Mouse (Mus musculus): ENCODE data around the gene Zdhhc13. TPM values are rescaled to one million over a fixed set of nuclear protein-coding genes. Genes with fewer than 3 reads are reported as not detected.

The Zdhhc13 gene
- polyA plus RNA-seq, 1 experiment from 2014 or later: 34.6 TPM

GRCm38 (mm10) chr7:48803381-48803780, 14.6 kb downstream of the Zdhhc13 start:
- Histone ChIP-seq H3K27me3 (ENCODE audit: control insufficient read depth, insufficient read depth, low read length) (no peaks in the 10 kb centered on the region), H3K27ac (ENCODE audit: low read length) (no peak overlapping the region), H3K36me3 (ENCODE audit: control insufficient read depth, insufficient read depth, low read length) (peaks cover 33% of the 10 kb centered on the region), H3K9ac (replicated peaks; ENCODE audit: low read depth, low read length) (no peak overlapping the region), H3K4me2 (replicated peaks; ENCODE audit: low read depth, low read length) (no peak overlapping the region), H3K9me3 (ENCODE audit: control insufficient read depth, low read depth, low read length) (no peaks in the 10 kb centered on the region), H3K4me3 (ENCODE audit: low read depth, low read length) (no peak overlapping the region), H3K4me1 (ENCODE audit: control insufficient read depth, insufficient read depth, low read length) (no peaks in the 10 kb centered on the region)
- no peak for ATAC-seq (ENCODE audit: insufficient number of reproducible peaks, insufficient read depth, low FRiP score, low read depth)
- 89% methylated on average over 7 of the region's 7 CpGs for WGBS

GRCm38 (mm10) chr7:48806587-48806986, 17.8 kb downstream of the Zdhhc13 start:
- no peaks in the 10 kb centered on the region for H3K27me3 ChIP-seq (ENCODE audit: control insufficient read depth, insufficient read depth, low read length)
- no peaks in the 10 kb centered on the region for H3K4me1 ChIP-seq (ENCODE audit: control insufficient read depth, insufficient read depth, low read length)
- H3K9ac ChIP-seq (replicated peaks; ENCODE audit: low read depth, low read length): no peak overlapping the region
- H3K4me3 ChIP-seq (ENCODE audit: low read depth, low read length): no peak overlapping the region
- peaks cover 32% of the 10 kb centered on the region for H3K36me3 ChIP-seq (ENCODE audit: control insufficient read depth, insufficient read depth, low read length)
- H3K4me2 ChIP-seq (replicated peaks; ENCODE audit: low read depth, low read length): no peak overlapping the region
- WGBS: 86% methylated on average over 4 of the region's 4 CpGs
- ATAC-seq (ENCODE audit: insufficient number of reproducible peaks, insufficient read depth, low FRiP score, low read depth): no peak
- no peak overlapping the region for H3K27ac ChIP-seq (ENCODE audit: low read length)
- no peaks in the 10 kb centered on the region for H3K9me3 ChIP-seq (ENCODE audit: control insufficient read depth, low read depth, low read length)

GRCm38 (mm10) chr7:48810652-48811051, 21.8 kb downstream of the Zdhhc13 start:
- no peaks in the 10 kb centered on the region for H3K27me3 ChIP-seq (ENCODE audit: control insufficient read depth, insufficient read depth, low read length)
- peaks cover 19% of the 10 kb centered on the region for H3K36me3 ChIP-seq (ENCODE audit: control insufficient read depth, insufficient read depth, low read length)
- H3K9ac ChIP-seq (replicated peaks; ENCODE audit: low read depth, low read length): no peak overlapping the region
- no peak for ATAC-seq (ENCODE audit: insufficient number of reproducible peaks, insufficient read depth, low FRiP score, low read depth)
- H3K9me3 ChIP-seq (ENCODE audit: control insufficient read depth, low read depth, low read length): no peaks in the 10 kb centered on the region
- WGBS: 97% methylated on average over 1 of the region's 1 CpGs
- no peak overlapping the region for H3K27ac ChIP-seq (ENCODE audit: low read length)
- no peak overlapping the region for H3K4me2 ChIP-seq (replicated peaks; ENCODE audit: low read depth, low read length)
- H3K4me1 ChIP-seq (ENCODE audit: control insufficient read depth, insufficient read depth, low read length): no peaks in the 10 kb centered on the region; the same call in 1 of the 2 replicates
- no peak overlapping the region for H3K4me3 ChIP-seq (ENCODE audit: low read depth, low read length)

- Histone ChIP-seq H3K9me3 (ENCODE audit: control insufficient read depth, low read depth, low read length) (no peaks in the 10 kb centered on the region), H3K4me1 (ENCODE audit: control insufficient read depth, insufficient read depth, low read length) (no peaks in the 10 kb centered on the region; the same call in 1 of the 2 replicates), H3K36me3 (ENCODE audit: control insufficient read depth, insufficient read depth, low read length) (peaks cover 15% of the 10 kb centered on the region; the same call in 1 of the 2 replicates), H3K9ac (replicated peaks; ENCODE audit: low read depth, low read length) (no peak overlapping the region), H3K27ac (ENCODE audit: low read length) (no peak overlapping the region), H3K27me3 (ENCODE audit: control insufficient read depth, insufficient read depth, low read length) (no peaks in the 10 kb centered on the region), H3K4me3 (ENCODE audit: low read depth, low read length) (no peak overlapping the region), H3K4me2 (replicated peaks; ENCODE audit: low read depth, low read length) (no peak overlapping the region)
- no peak for ATAC-seq (ENCODE audit: insufficient number of reproducible peaks, insufficient read depth, low FRiP score, low read depth)
These were observed 23.6 kb downstream of the Zdhhc13 start for GRCm38 (mm10) chr7:48812358-48812757.

- ATAC-seq (ENCODE audit: insufficient number of reproducible peaks, insufficient read depth, low FRiP score, low read depth): peak; percentile 49; the same call in 1 of the 2 replicates
- H3K9me3 ChIP-seq (ENCODE audit: control insufficient read depth, low read depth, low read length): no peaks in the 10 kb centered on the region
- H3K27me3 ChIP-seq (ENCODE audit: control insufficient read depth, insufficient read depth, low read length): no peaks in the 10 kb centered on the region
- H3K4me2 ChIP-seq (replicated peaks; ENCODE audit: low read depth, low read length): no peak overlapping the region
- H3K9ac ChIP-seq (replicated peaks; ENCODE audit: low read depth, low read length): no peak overlapping the region
- no peak overlapping the region for H3K4me3 ChIP-seq (ENCODE audit: low read depth, low read length)
- H3K36me3 ChIP-seq (ENCODE audit: control insufficient read depth, insufficient read depth, low read length): peaks cover 19% of the 10 kb centered on the region; the same call in 1 of the 2 replicates
- no peaks in the 10 kb centered on the region; the same call in 1 of the 2 replicates for H3K4me1 ChIP-seq (ENCODE audit: control insufficient read depth, insufficient read depth, low read length)
- peak overlapping the region; percentile 48 for H3K27ac ChIP-seq (ENCODE audit: low read length)
- WGBS: 73% methylated on average over 1 of the region's 1 CpGs
These were observed 24.8 kb downstream of the Zdhhc13 start for GRCm38 (mm10) chr7:48813594-48813993.

GRCm38 (mm10) chr7:48821654-48822053, 32.9 kb downstream of the Zdhhc13 start:
- WGBS: 86% methylated on average over 5 of the region's 5 CpGs
- H3K4me3 ChIP-seq (ENCODE audit: low read depth, low read length): no peak overlapping the region
- H3K27me3 ChIP-seq (ENCODE audit: control insufficient read depth, insufficient read depth, low read length): no peaks in the 10 kb centered on the region
- no peak overlapping the region for H3K27ac ChIP-seq (ENCODE audit: low read length)
- no peaks in the 10 kb centered on the region for H3K4me1 ChIP-seq (ENCODE audit: control insufficient read depth, insufficient read depth, low read length)
- H3K36me3 ChIP-seq (ENCODE audit: control insufficient read depth, insufficient read depth, low read length): peaks cover 65% of the 10 kb centered on the region
- no peaks in the 10 kb centered on the region for H3K9me3 ChIP-seq (ENCODE audit: control insufficient read depth, low read depth, low read length)
- no peak for ATAC-seq (ENCODE audit: insufficient number of reproducible peaks, insufficient read depth, low FRiP score, low read depth)
- H3K4me2 ChIP-seq (replicated peaks; ENCODE audit: low read depth, low read length): no peak overlapping the region
- H3K9ac ChIP-seq (replicated peaks; ENCODE audit: low read depth, low read length): no peak overlapping the region

- H3K4me2 ChIP-seq (replicated peaks; ENCODE audit: low read depth, low read length): no peak overlapping the region
- H3K9me3 ChIP-seq (ENCODE audit: control insufficient read depth, low read depth, low read length): no peaks in the 10 kb centered on the region
- no peaks in the 10 kb centered on the region for H3K27me3 ChIP-seq (ENCODE audit: control insufficient read depth, insufficient read depth, low read length)
- H3K4me1 ChIP-seq (ENCODE audit: control insufficient read depth, insufficient read depth, low read length): no peaks in the 10 kb centered on the region
- 91% methylated on average over 3 of the region's 3 CpGs for WGBS
- ATAC-seq (ENCODE audit: insufficient number of reproducible peaks, insufficient read depth, low FRiP score, low read depth): no peak
- H3K27ac ChIP-seq (ENCODE audit: low read length): no peak overlapping the region
- peaks cover 56% of the 10 kb centered on the region for H3K36me3 ChIP-seq (ENCODE audit: control insufficient read depth, insufficient read depth, low read length)
- H3K9ac ChIP-seq (replicated peaks; ENCODE audit: low read depth, low read length): no peak overlapping the region
- no peak overlapping the region for H3K4me3 ChIP-seq (ENCODE audit: low read depth, low read length)
These were observed 34.8 kb downstream of the Zdhhc13 start for GRCm38 (mm10) chr7:48823621-48824020.

GRCm38 (mm10) chr7:48824671-48825070, 35.9 kb downstream of the Zdhhc13 start:
- Histone ChIP-seq H3K4me2 (replicated peaks; ENCODE audit: low read depth, low read length) (no peak overlapping the region), H3K27me3 (ENCODE audit: control insufficient read depth, insufficient read depth, low read length) (no peaks in the 10 kb centered on the region), H3K27ac (ENCODE audit: low read length) (no peak overlapping the region), H3K4me1 (ENCODE audit: control insufficient read depth, insufficient read depth, low read length) (no peaks in the 10 kb centered on the region), H3K4me3 (ENCODE audit: low read depth, low read length) (no peak overlapping the region), H3K9ac (replicated peaks; ENCODE audit: low read depth, low read length) (no peak overlapping the region), H3K36me3 (ENCODE audit: control insufficient read depth, insufficient read depth, low read length) (peaks cover 50% of the 10 kb centered on the region), H3K9me3 (ENCODE audit: control insufficient read depth, low read depth, low read length) (no peaks in the 10 kb centered on the region)
- 91% methylated on average over 1 of the region's 1 CpGs for WGBS
- no peak for ATAC-seq (ENCODE audit: insufficient number of reproducible peaks, insufficient read depth, low FRiP score, low read depth)

- Histone ChIP-seq H3K27me3 (ENCODE audit: control insufficient read depth, insufficient read depth, low read length) (no peaks in the 10 kb centered on the region), H3K4me1 (ENCODE audit: control insufficient read depth, insufficient read depth, low read length) (no peaks in the 10 kb centered on the region), H3K36me3 (ENCODE audit: control insufficient read depth, insufficient read depth, low read length) (peaks cover 49% of the 10 kb centered on the region), H3K4me2 (replicated peaks; ENCODE audit: low read depth, low read length) (no peak overlapping the region), H3K4me3 (ENCODE audit: low read depth, low read length) (no peak overlapping the region), H3K9ac (replicated peaks; ENCODE audit: low read depth, low read length) (no peak overlapping the region), H3K27ac (ENCODE audit: low read length) (no peak overlapping the region), H3K9me3 (ENCODE audit: control insufficient read depth, low read depth, low read length) (no peaks in the 10 kb centered on the region)
- 78% methylated on average over 6 of the region's 6 CpGs for WGBS
- no peak for ATAC-seq (ENCODE audit: insufficient number of reproducible peaks, insufficient read depth, low FRiP score, low read depth)
These were observed 36.4 kb downstream of the Zdhhc13 start for GRCm38 (mm10) chr7:48825170-48825569.
